Mouse (Mus musculus): Measurements from ENCODE around the gene Lmf1. TPM values are rescaled to one million over a fixed set of nuclear protein-coding genes. Genes with fewer than 3 reads are reported as not detected.

The Lmf1 gene
- total RNA-seq, 2 experiments from 2014 or later, result 24.9 to 34.0 TPM

DNA sequence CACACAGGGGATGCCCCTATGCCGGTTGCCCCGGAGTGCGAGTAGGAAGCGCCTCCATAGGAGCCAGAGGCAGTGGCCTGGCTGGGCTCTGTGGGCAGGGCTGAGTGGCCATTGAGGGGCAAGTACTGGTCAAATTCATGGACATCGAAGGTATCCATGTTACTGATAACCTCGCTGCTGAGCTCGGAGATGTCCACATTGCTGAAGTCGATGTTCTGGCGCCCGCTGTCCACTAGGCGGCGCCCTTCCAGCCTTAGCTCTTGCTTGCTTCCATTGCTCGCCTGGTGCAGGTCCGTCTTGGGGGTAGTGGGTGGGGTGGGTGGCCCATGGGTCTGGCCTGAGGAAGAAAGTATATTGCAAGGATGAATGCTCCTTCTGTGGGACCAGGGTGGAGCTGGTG lies 11.1 kb upstream of the Lmf1 start:
- peak; percentile 78 to 92 for DNase-seq (ENCODE audit: extremely low spot score in 1 of 2, low spot score in 1 of 2)

DNA sequence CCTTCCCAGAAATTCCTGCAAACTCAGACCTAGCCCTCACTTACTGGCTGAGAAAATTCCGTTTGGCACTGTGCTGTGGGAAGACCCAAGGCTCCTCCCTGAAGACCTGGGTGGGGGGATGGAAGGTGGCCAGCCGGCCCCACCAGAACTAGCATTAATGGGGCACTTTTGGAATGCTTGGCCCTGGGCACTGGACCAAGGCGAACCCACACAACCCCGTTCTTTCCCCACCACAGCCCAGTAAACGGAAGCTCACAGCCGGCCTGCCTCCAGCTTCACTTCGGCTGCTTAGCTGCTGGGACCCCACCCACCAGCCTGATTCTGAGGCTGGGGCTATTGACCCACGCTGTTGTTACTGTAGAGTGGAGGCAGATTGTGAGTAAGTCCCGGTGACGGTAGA lies 10.7 kb upstream of the Lmf1 start:
- DNase-seq (ENCODE audit: extremely low spot score in 1 of 2, low spot score in 1 of 2), result peak; percentile 44 to 53

DNA sequence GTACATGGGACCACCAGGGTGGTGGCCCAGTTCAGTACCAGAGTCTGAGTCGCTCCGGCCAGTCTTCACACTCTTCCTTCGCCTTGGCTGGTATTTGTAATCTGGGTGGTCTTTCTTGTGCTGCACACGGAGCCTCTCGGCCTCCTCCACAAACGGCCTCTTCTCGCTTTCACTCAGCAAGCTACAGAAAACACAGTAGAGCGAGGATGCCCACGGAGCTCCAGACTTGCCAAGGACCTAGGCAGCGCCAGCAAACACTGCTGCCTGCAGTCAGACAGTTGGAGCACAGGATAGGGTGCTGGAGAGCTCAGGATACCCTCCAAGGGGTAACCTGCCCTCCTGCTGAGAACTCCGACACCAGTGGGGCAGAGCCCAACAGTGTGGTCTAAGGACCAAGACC lies 10.0 kb upstream of the Lmf1 start:
- DNase-seq (ENCODE audit: extremely low spot score in 1 of 2, low spot score in 1 of 2), result no peak

DNA sequence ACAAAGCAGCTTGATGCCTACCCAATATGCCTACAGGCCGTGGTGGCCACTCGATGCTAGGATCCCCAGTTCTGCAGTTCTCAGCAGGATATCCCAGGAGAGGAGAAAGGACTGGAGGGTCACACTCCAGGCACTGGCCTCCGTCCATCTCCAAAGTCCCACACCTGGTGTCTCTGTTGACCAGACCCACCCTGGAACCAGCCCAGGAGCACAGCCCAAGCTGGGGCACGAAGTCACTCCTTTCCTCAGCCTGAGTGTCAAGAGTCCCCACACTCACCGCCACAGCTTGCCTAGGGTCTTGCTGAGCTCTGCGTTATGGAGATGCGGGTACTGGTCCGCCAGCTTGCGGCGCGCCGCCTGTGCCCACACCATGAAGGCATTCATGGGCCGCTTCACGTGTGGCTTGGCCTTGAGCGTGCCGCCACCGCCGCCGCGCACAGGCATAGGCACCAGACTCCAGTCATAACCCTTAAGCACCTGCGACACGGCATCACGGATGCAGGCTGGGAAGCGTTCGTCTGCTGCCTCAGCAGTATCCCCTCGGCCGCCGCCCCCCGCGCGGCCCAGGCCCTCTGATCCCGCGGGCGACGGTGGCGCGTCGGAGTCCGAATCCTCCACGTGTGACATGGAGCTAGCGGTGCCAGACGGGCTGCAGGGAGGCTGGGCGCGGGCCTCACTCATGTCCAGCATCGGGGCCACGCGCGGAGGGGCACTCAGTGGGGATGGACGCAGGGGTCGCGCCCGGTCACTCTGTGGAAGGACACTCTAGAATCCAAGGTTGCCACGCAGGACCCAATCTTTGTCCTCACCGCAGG lies 8.8 kb upstream of the Lmf1 start:
- DNase-seq (ENCODE audit: extremely low spot score in 1 of 2, low spot score in 1 of 2), result no peak

DNA sequence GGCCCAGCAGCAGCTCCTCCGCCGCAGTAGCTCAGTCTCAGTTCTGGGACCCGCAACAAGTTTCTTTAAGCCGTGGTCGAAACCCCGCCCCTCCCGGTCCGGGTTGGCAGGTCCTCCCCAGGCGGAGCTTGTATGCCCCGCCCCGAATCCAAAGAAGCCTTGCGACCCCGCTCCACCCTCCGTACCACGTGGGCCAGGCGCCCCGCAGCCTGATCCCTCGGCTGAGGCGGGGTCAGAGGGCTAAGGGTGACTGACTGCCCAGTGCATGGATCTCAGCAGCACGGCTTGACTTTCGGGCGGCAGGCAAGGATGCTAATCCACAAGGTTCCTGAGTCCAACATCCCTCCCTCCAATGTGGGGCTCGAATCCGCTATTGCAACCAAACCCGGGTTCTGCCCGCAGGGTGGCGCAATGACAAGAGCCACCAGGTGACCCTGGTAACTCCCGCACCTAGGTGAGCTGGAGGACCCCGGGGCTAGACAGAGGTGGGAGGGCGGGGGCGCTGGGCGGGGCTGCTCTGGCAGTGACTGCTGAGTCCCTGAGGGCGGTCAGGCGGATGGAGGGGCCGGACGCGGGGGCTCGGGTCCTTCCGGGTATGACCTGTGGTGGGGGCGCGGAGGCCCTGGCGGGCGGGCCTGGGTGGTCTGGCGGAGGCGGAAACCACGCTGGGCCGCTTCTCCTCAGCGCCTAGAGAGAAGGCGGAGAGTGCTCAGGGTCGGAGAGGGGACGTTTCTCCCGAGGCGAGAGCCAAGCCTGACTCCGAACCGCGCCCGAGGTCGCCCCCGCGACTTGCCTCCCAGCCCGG lies 8.0 kb upstream of the Lmf1 start, which contains the start of gene Sox8:
Sox8 (minus strand) TSS at position 39 of the 805 bp plus-strand sequence.
- peak; percentile 83 to 86 for DNase-seq (ENCODE audit: extremely low spot score in 1 of 2, low spot score in 1 of 2)

DNA sequence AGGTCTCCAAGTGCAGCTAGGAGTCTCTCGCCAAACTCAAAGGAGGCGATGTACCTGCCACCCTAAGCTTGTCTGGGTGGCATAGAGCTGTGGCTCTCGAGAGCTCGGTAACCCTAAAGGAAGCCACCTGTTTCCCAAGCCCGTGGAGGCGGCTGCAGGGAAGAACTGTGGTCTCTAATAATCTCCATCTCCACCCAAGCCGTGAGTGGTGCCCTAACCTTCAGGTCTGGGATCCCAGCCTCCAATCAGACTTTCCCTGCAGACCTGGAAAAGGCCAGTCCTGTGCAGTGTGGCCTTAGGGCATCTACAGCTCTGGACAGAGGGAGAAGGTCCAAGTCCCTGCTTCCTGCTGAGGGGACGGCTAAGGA lies 7.4 kb upstream of the Lmf1 start:
- no peak for DNase-seq (ENCODE audit: extremely low spot score in 1 of 2, low spot score in 1 of 2)

DNA sequence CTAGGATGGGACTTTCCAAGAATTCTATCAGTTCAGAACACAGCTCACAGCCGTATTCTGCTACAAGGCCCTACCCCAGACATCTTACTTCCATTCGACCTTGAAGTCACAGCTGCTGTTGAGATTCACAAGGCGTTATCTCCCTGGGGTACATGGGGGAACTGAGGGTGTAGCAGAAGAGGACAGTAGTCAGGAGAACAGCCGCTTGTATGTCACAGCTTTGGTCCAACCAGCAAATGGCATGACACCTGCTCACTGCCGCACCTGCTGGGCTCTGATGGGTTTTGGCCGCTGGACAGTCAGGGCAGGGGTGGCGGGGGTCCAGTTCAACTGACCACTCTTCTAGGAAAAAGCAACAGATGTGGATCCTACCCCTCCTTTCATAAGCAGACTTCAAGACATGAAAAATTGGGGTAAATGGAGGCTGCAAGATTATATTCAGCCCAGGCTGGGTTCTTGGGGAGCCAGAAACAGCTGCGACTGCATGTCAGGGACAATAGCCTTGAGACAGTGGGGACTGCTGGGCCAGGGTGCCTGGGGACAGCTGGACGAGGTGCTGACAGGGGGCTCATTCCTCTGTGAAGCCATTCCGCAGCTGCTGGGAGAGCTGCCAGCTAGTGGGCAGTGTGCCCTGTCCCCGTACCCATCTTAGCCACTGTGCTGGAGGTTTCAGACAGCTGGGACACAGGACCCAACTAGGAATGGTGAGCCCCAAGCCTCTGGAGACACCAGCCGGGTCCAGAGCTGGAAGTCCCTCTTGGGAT lies 3.5 kb upstream of the Lmf1 start:
- peak in 1 of 2 experiments; percentile 45 for DNase-seq (ENCODE audit: extremely low spot score in 1 of 2, low spot score in 1 of 2)

DNA sequence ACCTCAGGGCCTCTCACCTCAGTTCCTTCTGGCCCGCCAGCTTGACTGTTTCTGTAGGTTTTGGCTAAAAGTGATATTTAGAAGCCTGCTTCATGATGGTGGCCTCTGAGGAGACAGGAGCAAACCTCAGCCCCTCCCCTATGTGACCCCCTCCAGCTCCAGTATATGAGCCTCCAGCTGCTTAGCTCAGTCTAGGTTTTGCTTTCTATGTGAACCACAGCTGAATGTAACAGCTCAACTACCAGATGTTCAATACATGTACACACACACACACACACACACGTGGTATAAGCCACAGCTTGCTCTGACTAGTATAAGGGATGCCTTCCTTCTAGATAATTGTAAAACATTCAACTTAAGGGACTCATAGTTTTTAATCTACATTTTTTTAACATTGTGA lies 2.9 kb upstream of the Lmf1 start:
- no peak for DNase-seq (ENCODE audit: extremely low spot score in 1 of 2, low spot score in 1 of 2)

DNA sequence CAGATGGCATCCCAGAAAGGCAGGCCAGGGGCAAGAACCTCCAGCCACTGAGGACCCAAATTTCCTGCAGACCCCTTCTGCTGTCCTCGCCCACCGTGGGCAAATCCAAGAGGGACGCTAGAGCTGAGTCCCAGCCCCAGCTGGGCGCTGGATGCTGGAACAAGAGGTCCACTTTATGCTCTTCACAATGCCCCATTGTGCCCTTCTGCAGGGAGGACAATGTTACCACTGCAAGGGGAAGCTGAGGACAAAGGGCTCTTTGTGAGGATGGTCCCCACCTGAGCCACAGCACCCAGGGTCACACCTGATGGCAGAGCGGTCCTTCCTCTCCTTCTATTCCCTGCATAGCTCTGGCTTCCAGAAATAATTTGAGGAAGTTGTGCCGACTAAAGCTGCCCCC lies 1.6 kb upstream of the Lmf1 start:
- DNase-seq (ENCODE audit: extremely low spot score in 1 of 2, low spot score in 1 of 2), result no peak

DNA sequence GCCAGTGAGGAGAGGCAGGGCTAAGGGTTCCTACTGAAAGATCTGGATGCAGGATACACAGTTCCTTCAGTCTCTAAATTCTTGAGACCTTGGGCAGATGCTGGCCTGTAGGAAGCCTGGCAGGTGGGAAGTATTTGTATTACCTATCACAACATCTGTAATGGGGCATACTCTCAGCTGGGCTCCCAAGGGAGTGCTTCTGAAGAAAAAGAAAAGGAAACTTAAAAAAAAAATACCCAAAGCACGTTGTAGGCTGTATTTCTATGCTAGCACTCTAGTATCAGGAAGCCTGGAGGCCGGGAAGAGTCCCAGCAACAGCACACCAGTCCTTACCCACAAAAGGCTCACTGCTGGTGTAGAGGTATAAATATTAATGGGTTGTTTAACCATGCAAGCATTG lies 1.2 kb upstream of the Lmf1 start:
- DNase-seq (ENCODE audit: extremely low spot score in 1 of 2, low spot score in 1 of 2), result no peak

DNA sequence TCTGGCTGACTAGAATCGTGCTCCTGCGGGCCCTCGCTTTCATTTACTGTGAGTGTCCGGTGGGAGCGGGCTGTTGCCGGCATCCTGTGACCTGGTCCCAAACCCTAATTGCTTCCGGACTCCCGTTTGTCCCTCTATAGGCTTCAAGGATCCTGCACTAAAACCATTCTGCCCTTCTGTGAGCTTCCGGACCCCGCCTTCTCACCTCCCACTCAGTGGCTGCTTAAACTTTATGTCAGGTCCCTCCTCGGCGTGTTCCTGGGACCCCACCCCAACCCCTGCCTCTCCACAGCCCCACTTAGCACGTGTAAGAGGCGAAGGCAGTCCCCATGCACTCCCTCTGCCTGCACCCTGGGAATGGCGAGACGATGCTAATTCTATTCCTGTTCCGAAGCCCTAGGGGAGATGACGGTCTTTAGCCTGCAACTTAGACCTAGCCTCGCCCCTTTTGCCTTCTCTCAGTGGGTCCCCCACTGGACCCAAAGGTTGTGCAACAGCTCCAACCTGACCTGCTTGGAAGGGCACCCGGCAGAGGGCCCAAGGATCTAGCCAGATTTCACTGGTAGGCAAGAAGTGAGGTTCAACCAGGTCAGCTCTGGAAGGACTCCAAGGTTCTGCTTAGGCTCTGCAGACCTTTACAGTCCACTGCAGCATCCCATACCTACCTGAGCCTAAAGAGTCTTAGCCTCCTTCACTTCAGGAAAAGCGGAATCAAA lies 605 bp downstream of the Lmf1 start:
- DNase-seq (ENCODE audit: extremely low spot score in 1 of 2, low spot score in 1 of 2), result no peak

DNA sequence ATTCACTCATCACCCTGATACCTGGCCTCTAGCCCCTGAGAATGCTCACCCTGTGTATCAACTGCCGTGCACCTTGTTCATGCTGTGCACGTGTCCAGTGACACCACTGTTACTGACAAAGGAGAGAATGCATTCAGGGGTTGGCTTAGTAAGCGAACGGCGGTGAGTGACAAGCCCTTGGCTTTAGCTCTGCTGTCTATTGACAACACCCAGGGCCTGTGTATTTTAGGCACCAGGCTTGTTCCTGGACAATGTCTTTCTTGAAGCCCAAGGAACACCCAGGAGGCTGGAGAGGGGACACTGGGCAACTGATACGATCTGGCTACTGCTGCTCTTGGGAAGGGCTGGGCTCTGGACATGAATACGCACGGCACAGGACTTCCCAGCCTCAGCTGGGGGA lies 3.2 kb downstream of the Lmf1 start:
- DNase-seq (ENCODE audit: extremely low spot score in 1 of 2, low spot score in 1 of 2), result no peak

DNA sequence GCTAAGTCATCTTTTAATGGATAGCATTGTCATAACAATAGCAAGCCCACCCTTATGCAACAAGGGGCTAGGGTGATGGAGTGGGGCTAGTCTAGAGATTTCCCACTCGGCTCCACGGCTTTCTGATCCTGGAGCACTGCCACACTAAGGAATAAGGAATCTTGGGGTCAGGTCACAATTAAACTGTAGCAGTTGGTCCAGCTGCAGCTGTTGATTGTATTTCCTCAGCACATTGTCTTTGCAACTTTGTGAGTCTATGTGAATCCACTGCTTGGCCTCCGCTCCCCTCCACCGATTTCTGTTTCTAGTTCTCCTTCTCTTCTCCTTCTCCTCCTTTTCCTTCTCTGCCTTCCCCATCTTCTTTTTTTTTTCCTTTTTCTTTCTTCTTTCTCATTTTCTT lies 4.2 kb downstream of the Lmf1 start:
- DNase-seq (ENCODE audit: extremely low spot score in 1 of 2, low spot score in 1 of 2), result no peak

DNA sequence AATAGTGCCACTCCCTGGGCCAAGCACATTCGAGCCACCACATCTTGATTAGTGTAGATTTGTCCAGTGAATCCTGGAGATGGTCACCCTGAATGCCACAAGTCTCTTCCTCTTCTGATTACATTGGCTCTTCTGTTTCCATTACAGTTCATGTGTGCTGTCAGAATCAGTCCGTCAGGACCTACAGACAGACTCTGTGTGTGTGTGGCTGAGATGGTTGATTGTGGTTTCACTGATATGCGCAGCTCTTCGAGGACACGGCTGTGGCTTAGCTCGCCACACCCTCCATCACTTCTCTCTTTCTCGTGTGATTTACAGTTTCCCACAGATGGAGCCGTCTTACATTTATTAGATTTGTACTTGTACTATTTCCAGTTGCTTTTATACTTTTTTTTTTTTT lies 5.0 kb downstream of the Lmf1 start:
- DNase-seq (ENCODE audit: extremely low spot score in 1 of 2, low spot score in 1 of 2), result no peak

DNA sequence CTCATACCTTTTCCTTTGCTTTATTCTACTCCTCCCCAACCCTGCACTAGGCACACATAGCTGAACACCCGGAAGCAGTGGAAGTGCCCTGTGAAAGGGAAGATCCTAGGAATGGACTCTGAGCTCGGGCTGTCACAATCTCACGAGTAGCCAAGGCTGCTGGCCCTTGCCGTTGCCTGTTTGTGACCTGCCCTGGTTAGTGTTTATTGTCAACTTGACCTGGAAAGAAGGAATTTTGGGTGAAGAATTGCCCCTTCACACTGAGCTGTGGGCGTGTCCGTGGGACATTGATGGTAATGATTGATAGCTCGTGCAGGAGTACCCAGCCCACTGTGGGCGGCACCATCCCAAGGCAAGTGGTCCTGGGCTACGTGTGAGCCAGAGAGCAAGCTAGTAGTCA lies 5.8 kb downstream of the Lmf1 start:
- no peak for DNase-seq (ENCODE audit: extremely low spot score in 1 of 2, low spot score in 1 of 2)

DNA sequence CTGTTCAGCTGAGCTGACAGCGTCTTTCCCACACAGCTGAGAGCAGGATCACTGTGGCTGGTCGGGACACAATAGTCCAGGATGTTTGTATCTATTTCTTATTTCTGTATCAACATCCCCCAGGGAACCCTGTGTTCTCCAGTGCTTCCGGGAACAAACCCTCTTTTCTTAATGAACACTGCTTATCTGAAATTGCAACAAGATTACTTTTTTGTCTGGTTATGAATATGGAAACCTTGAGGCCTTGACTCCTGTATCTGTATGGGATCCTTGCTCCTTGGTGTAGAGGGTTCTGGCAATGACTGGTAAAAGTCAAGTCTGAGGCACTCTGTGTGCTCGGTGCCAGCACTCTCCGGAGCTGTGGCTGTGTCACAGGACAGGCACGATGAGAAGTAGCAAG lies 11.2 kb downstream of the Lmf1 start:
- no peak for DNase-seq (ENCODE audit: extremely low spot score in 1 of 2, low spot score in 1 of 2)

DNA sequence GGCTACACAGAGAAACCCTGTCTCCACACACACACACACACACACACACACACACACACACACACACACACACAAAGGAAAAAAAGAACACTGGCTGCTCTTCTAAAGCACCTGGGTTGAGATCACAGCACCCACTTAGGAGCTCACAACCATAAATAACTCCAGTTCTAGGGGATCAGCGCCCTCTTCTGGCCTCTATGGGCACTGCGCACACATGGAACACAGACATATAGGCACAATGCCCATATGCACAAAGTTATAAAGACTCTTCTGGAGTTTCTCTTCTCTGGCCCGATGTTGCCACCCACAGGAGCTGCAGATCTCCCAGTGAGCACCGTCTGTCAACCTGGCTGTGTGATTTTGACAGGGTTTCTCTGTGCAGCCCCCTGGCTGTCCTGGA lies 12.1 kb downstream of the Lmf1 start:
- DNase-seq (ENCODE audit: extremely low spot score in 1 of 2, low spot score in 1 of 2), result no peak

DNA sequence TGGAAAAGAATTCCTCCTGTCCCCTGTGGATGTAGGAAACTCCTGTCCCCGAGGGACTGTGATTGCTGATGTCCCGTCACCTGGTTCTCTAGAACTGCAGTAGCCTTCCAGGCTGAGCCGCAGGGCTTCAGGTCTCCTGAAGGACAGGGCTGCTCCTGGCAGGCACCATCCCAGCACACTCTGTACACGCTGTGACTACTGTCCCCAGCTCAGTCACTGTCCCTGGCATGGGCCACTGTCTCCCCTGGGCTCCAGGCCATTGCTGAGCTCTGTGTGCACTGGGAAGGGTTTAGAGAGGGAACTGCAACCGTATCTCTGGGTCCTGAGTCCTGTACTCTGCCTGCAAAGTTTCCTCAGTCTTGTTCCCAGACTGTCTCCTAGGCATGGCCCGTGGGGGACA lies 13.5 kb downstream of the Lmf1 start:
- no peak for DNase-seq (ENCODE audit: extremely low spot score in 1 of 2, low spot score in 1 of 2)

DNA sequence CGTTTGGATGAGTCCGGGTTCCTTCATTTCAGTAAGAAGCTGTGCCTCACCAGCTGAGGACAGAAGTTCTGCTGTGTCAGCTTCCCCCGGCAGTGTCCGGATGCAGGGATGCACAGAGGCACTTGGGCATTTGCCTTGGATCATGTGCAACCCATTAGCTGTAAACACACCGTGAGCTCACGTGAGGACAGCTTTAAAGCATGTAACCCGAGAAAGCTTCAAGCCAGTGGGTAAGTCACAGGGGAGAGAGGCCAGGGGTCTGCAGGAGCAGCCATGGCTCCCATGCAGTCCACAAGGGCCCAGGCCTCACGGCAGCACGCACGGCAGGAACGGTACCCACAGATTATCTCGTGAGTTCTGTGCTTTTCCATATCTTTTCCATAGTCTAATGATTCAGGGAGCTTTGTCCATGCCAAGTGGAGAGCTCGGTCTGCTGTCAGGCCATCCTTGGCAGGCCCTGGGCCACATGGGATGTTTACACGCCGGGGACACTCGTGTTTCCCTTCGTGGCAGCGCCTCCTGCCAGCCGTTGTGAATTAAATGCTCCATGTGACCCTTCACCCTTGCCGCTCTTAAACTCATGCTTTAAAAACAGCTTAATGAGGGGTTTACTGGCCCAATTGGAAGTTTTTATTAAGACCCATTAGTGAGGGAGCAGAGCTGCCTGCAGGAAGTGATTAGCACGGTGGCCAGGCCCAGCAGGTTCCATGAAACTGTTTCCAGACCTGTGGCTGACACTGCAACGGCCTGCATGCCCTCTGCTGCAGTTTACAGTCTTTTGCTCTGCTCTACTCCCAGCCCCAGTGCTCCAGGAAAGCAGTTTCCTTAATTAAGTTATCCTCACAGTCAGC lies 14.8 kb downstream of the Lmf1 start:
- no peak for DNase-seq (ENCODE audit: extremely low spot score in 1 of 2, low spot score in 1 of 2)

DNA sequence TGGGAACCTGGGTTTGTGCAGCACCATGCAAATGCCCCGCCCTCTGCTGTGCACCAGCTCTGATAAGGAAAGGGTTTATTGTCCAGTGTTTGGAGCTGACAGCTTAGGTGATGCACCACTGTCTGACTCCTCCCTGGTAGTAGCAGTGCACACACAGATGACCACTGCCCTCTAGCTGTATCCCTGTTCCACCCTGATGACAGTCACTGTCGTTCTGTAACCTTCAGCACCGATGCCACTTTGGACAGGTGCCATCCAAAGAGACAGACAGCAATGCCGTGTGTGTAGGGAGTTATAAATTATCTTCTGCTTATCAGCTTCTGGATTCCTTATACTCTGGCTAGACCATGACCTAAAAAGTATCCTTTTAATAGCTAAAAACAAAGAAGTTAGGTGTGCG lies 16.6 kb downstream of the Lmf1 start:
- no peak for DNase-seq (ENCODE audit: extremely low spot score in 1 of 2, low spot score in 1 of 2)

Data from layer of hippocampus, postnatal 25 days (tissue).